Comparison of ENCODE assay signal across 19 mouse cellular contexts in genomic region chr2:31252167-31252566, GRCm38 (mm10). TPM values are rescaled to one million over a fixed set of nuclear protein-coding genes. Genes with fewer than 3 reads are reported as not detected.
DNase-seq lines count a peak whose midpoint lies in the region; ATAC-seq lines count a peak whose summit lies in the region.
"Had no signal": no experiment of that assay in that cellular context is flagged by ENCODE, and none has a peak within 500 bp of the region (broad histone marks: within the 10 kb centered on the region; RNA-seq: fewer than 3 reads in every experiment).

No protein-coding gene starts in this region.

- H3K4me1 ChIP-seq in kidney, embryonic 16.5 days (ENCODE audit: insufficient read depth, low read length), result peaks cover 65% of the 10 kb centered on the region

- H3K9ac ChIP-seq in kidney, embryonic 16.5 days (replicated peaks; ENCODE audit: low read length), result no peak overlapping the region
- H3K9ac ChIP-seq: embryonic facial prominence, embryonic 15.5 days; forebrain, embryonic 15.5 days; hindbrain, embryonic 12.5 days had no signal

- H3K27me3 ChIP-seq in kidney, embryonic 16.5 days (ENCODE audit: insufficient read depth, low read length), result no peaks in the 10 kb centered on the region
- H3K27me3 ChIP-seq: embryonic facial prominence, embryonic 15.5 days; forebrain, embryonic 15.5 days; hindbrain, embryonic 12.5 days had no signal

- WGBS in kidney, embryonic 16.5 days, result 94% methylated on average over 4 of the region's 4 CpGs

- no peaks in the 10 kb centered on the region; the same call in 1 of the 2 replicates for H3K36me3 ChIP-seq in kidney, embryonic 16.5 days (ENCODE audit: insufficient read depth, low read length)
- H3K36me3 ChIP-seq: embryonic facial prominence, embryonic 15.5 days; forebrain, embryonic 15.5 days had no signal

- DNase-seq in kidney, adult 11 months, result peak; percentile 73
- DNase-seq in kidney, adult 8-10 months, result peak; percentile 78 to 81
- peak; percentile 60 for DNase-seq in kidney, postnatal 10 days
- DNase-seq in embryo, embryonic 10 days (ENCODE audit: low spot score), result no peak
- DNase-seq in right cerebral cortex, adult 2 months (ENCODE audit: low spot score in 2 of 2), result no peak
- no peak for DNase-seq in thymus, adult 18-20 months
- DNase-seq: adrenal gland, adult 2 months; adrenal gland, postnatal 25 days; cerebellum, postnatal 36 days; heart, adult 18-20 months; heart, postnatal 10 days; heart, postnatal 4 days had no signal

- ATAC-seq in kidney, embryonic 16.5 days (ENCODE audit: low FRiP score, low TSS enrichment), result no peak
- ATAC-seq: forebrain, embryonic 15.5 days; hindbrain, postnatal 0 days had no signal

- H3K9me3 ChIP-seq in kidney, embryonic 16.5 days (ENCODE audit: low read length), result no peaks in the 10 kb centered on the region
- H3K9me3 ChIP-seq: embryonic facial prominence, embryonic 15.5 days; forebrain, embryonic 15.5 days; heart, embryonic 10.5 days; hindbrain, embryonic 12.5 days had no signal

- no peak overlapping the region for H3K27ac ChIP-seq in kidney, embryonic 16.5 days (ENCODE audit: low read length)
- H3K27ac ChIP-seq: embryonic facial prominence, embryonic 15.5 days; forebrain, embryonic 15.5 days; hindbrain, embryonic 12.5 days; hindbrain, postnatal 0 days had no signal

- no peak overlapping the region for H3K4me3 ChIP-seq in kidney, embryonic 16.5 days (ENCODE audit: low read length)
- H3K4me3 ChIP-seq: embryonic facial prominence, embryonic 15.5 days; erythroblast, embryonic 14.5 days; forebrain, embryonic 15.5 days; heart, embryonic 10.5 days; hindbrain, embryonic 12.5 days had no signal

- H3K4me2 ChIP-seq in kidney, embryonic 16.5 days (replicated peaks; ENCODE audit: low read depth, low read length), result no peak overlapping the region
- H3K4me2 ChIP-seq: embryonic facial prominence, embryonic 15.5 days; forebrain, embryonic 15.5 days; hindbrain, embryonic 12.5 days had no signal

RNA-seq across cellular contexts. Expression of gene Ncs1, which starts 6.5 kb away (rescaled TPM):
- polyA plus RNA-seq in kidney, embryonic 16.5 days (2015; fragmentation: Nextera tagmentation; extraction: Ambion mirVana), result 37.9 and 41.5 TPM in 2 replicates
- polyA plus RNA-seq: erythroblast, embryonic 14.5 days had no signal

Comparison
In these comparisons a context has a peak if more than half of its experiments do, and no peak if none do; other contexts are left out.
1. DNase-seq: peak in kidney, adult 11 months (single experiment), kidney, adult 8-10 months (2 of 2) and kidney, postnatal 10 days (single experiment); none in embryo, embryonic 10 days (single experiment), right cerebral cortex, adult 2 months (0 of 2) and thymus, adult 18-20 months (0 of 2).